Mouse (Mus musculus) liver, postnatal 0 days (tissue): Measurements from ENCODE around the gene Hoxc8. TPM values are rescaled to one million over a fixed set of nuclear protein-coding genes. Genes with fewer than 3 reads are reported as not detected.

Experiments
- ATAC-seq: fragments of 200-750 bp; cut with Nextera tagmentation; 2 replicates; pipeline ENCODE4 v1.8.0; 2017; ENCODE audit warnings: mild to moderate bottlenecking, moderate library complexity
- DNase-seq: peaks from one replicate; pipeline ENCODE4 v3.0.0-alpha.2; 2016
- H3K27ac ChIP-seq: fragments of 300-500 bp; sonication (generic); 2 replicates; pipeline ENCODE4 v1.5.1; 2014; ENCODE audit warnings: antibody characterized with exemption, moderate library complexity, mild to moderate bottlenecking, low read depth
- H3K27me3 ChIP-seq: fragments of 300-500 bp; sonication (generic); 2 replicates; pipeline ENCODE4 v1.6.1; 2014; ENCODE audit warnings: low read length, control low read depth, mixed read lengths; ENCODE audit not compliant: insufficient read depth
- H3K36me3 ChIP-seq: fragments of 300-500 bp; sonication (generic); replicated peaks from 2 replicates; pipeline ENCODE4 v1.6.1; 2014; ENCODE audit warnings: mild to moderate bottlenecking, control low read depth, low read length, moderate library complexity, mixed read lengths; ENCODE audit not compliant: insufficient read depth
- H3K4me1 ChIP-seq: fragments of 300-500 bp; sonication (generic); 2 replicates; pipeline ENCODE4 v1.6.1; 2014; ENCODE audit warnings: antibody characterized with exemption, mild to moderate bottlenecking, control low read depth; ENCODE audit not compliant: insufficient read depth
- H3K4me2 ChIP-seq: fragments of 300-500 bp; sonication (generic); 2 replicates; pipeline ENCODE4 v1.6.1; 2014; ENCODE audit warnings: low read depth, mild to moderate bottlenecking, low read length, moderate library complexity, mixed read lengths
- H3K4me3 ChIP-seq: fragments of 300-500 bp; sonication (generic); 2 replicates; pipeline ENCODE4 v1.5.1; 2014; ENCODE audit warnings: low read depth, low read length
- H3K9ac ChIP-seq: fragments of 300-500 bp; sonication (generic); replicated peaks from 2 replicates; pipeline ENCODE4 v1.6.1; 2014; ENCODE audit warnings: mild to moderate bottlenecking, moderate library complexity
- H3K9me3 ChIP-seq: fragments of 300-500 bp; sonication (generic); 2 replicates; pipeline ENCODE4 v1.6.1; 2016; ENCODE audit warnings: mild to moderate bottlenecking, control low read depth, low read length, mixed read lengths
- CTCF ChIP-seq: sonication (generic); IDR thresholded peaks from 2 replicates; pipeline ENCODE4 v1.5.1; 2016; ENCODE audit warnings: antibody characterized with exemption, low read depth
- EP300 ChIP-seq: IDR thresholded peaks from 2 replicates; pipeline ENCODE4 v1.6.1; 2016; ENCODE audit warnings: antibody characterized with exemption, low read depth, mild to moderate bottlenecking
- WGBS: fragments of 180-500 bp; shearing (Covaris S2); extraction: QIAGEN DNeasy Blood & Tissue Kit; methylation state at CpG from one replicate; pipeline ENCODE4 v1.1.7; 2014; ENCODE audit not compliant: insufficient replicate concordance; 5-methylcytosine and 5-hydroxymethylcytosine counted together
- polyA plus RNA-seq: library from polyadenylated mRNA; unstranded; fragments of >200 nt; fragmentation: Nextera tagmentation; extraction: Ambion mirVana; gene quantifications from 2 replicates; pipeline ENCODE4 v1.2.1, GENCODE M21; 2015

Gene Hoxc8
- polyA plus RNA-seq, 1 experiment from 2014 or later, result not detected

- H3K27ac ChIP-seq, result no peak overlapping the region
- WGBS, result 5% methylated on average over 43 of the region's 43 CpGs
- H3K9me3 ChIP-seq, result no peaks in the 10 kb centered on the region
- peaks cover 93% of the 10 kb centered on the region for H3K27me3 ChIP-seq
- H3K4me2 ChIP-seq, result no peak overlapping the region
- DNase-seq (no peak), ATAC-seq (no peak)
- TF ChIP-seq EP300 (no peak), CTCF (no peak)
- H3K4me3 ChIP-seq, result no peak overlapping the region
- no peaks in the 10 kb centered on the region for H3K36me3 ChIP-seq
- H3K9ac ChIP-seq, result no peak overlapping the region
- no peaks in the 10 kb centered on the region for H3K4me1 ChIP-seq
Measured at GRCm38 (mm10) chr15:103027266-103028235, 37.1 kb downstream of the Hoxc8 start.

- no peak for ATAC-seq
- no peak for DNase-seq
Measured at GRCm38 (mm10) chr15:103028916-103029512, 38.6 kb downstream of the Hoxc8 start.

GRCm38 (mm10) chr15:103030142-103030541, 39.7 kb downstream of the Hoxc8 start:
- WGBS, result 10% methylated on average over 8 of the region's 8 CpGs
- no peaks in the 10 kb centered on the region for H3K9me3 ChIP-seq
- H3K4me3 ChIP-seq, result no peak overlapping the region
- H3K27me3 ChIP-seq, result peaks cover 98% of the 10 kb centered on the region
- H3K4me1 ChIP-seq, result no peaks in the 10 kb centered on the region
- no peak overlapping the region for H3K27ac ChIP-seq
- no peak overlapping the region for H3K9ac ChIP-seq
- ATAC-seq (no peak), DNase-seq (no peak)
- TF ChIP-seq CTCF (no peak), EP300 (no peak)
- no peak overlapping the region for H3K4me2 ChIP-seq
- no peaks in the 10 kb centered on the region for H3K36me3 ChIP-seq

More at GRCm38 (mm10) chr15:103028916-103029512, 38.6 kb downstream of the Hoxc8 start:
- H3K9me3 ChIP-seq, result no peaks in the 10 kb centered on the region
- H3K9ac ChIP-seq, result no peak overlapping the region
- TF ChIP-seq EP300, result no peak
- TF ChIP-seq CTCF, result no peak
- H3K4me3 ChIP-seq, result no peak overlapping the region
- no peak overlapping the region for H3K4me2 ChIP-seq
- no peak overlapping the region for H3K27ac ChIP-seq
- no peaks in the 10 kb centered on the region for H3K36me3 ChIP-seq
- H3K4me1 ChIP-seq, result no peaks in the 10 kb centered on the region
- WGBS, result 36% methylated on average over 9 of the region's 9 CpGs
- peaks cover 98% of the 10 kb centered on the region for H3K27me3 ChIP-seq

- no peaks in the 10 kb centered on the region for H3K4me1 ChIP-seq
- no peak overlapping the region for H3K27ac ChIP-seq
- H3K27me3 ChIP-seq, result peaks cover 98% of the 10 kb centered on the region
- no peak for ATAC-seq
- TF ChIP-seq EP300 (no peak), CTCF (no peak)
- H3K9ac ChIP-seq, result no peak overlapping the region
- WGBS, result 20% methylated on average over 2 of the region's 3 CpGs
- no peaks in the 10 kb centered on the region for H3K9me3 ChIP-seq
- no peaks in the 10 kb centered on the region for H3K36me3 ChIP-seq
- no peak overlapping the region for H3K4me3 ChIP-seq
- DNase-seq, result no peak
- H3K4me2 ChIP-seq, result no peak overlapping the region
Measured at GRCm38 (mm10) chr15:103032167-103032566, 41.8 kb downstream of the Hoxc8 start.

GRCm38 (mm10) chr15:103032646-103033575, 42.5 kb downstream of the Hoxc8 start:
- H3K9me3 ChIP-seq, result no peaks in the 10 kb centered on the region
- WGBS, result 3% methylated on average over 26 of the region's 26 CpGs
- peaks cover 97% of the 10 kb centered on the region for H3K27me3 ChIP-seq
- ATAC-seq, result no peak
- no peak overlapping the region for H3K27ac ChIP-seq
- H3K36me3 ChIP-seq, result no peaks in the 10 kb centered on the region
- H3K4me1 ChIP-seq, result no peaks in the 10 kb centered on the region
- no peak overlapping the region for H3K4me2 ChIP-seq
- no peak for TF ChIP-seq CTCF
- no peak for TF ChIP-seq EP300
- DNase-seq, result no peak
- H3K9ac ChIP-seq, result no peak overlapping the region
- H3K4me3 ChIP-seq, result no peak overlapping the region
